Mouse (Mus musculus) layer of hippocampus, postnatal 14 days (tissue): ENCODE measurements at regions not wholly inside any gene's neighbourhood (a gene's known extent, or its start where the extent isn't known, plus 50 kb on each side); places are given as distances from the start of the nearest gene placed in this dataset.

Experiments used
- DNase-seq, 2 experiments: peaks; one replicate each; pipeline ENCODE4 v3.0.0; 2021 to 2022; ENCODE audit warnings: low spot score in 2 of 2, mixed read lengths in 1 of 2
- microRNA-seq, 2 experiments: library from miRNA; unstranded; fragments of <30 nt; microRNA quantifications; one replicate each; pipeline ENCODE4 v1.2.0; 2021

DNA sequence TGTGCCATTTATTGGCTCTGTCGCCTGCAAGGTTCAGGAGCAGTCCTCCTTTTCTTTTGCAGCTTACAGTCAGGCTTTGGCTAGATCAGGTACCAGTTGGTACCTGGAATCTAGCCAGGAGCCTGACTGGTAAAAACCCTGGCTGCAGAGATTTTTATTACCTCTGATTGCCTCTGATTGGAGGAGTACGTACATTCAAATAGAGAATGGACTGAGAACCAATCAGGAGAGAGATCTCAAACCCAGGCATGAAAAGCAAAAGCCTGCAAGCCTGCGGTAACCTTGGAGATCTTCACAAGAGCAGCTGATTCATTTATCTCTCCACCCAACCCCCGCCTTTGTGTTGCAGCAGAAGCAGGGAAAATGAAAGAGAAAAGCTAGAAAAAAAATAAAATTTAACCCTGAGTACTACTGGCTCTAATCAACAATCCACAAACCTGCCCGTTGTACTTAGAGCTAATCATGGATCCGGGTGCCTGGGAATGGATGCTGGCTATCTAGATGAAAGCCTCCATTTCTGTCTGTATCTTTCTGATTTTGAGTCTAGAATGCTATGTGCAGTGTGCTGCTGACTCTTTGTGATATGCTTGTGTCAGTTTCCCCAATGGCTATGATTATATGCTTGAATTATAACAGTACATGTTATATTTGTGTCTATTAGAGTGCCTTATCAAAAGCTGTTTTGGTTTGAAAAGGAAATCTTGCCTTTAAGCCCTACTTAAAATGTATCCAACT, 406.2 kb upstream of the Ndn start:
- peak; percentile 43 to 83 for DNase-seq

DNA sequence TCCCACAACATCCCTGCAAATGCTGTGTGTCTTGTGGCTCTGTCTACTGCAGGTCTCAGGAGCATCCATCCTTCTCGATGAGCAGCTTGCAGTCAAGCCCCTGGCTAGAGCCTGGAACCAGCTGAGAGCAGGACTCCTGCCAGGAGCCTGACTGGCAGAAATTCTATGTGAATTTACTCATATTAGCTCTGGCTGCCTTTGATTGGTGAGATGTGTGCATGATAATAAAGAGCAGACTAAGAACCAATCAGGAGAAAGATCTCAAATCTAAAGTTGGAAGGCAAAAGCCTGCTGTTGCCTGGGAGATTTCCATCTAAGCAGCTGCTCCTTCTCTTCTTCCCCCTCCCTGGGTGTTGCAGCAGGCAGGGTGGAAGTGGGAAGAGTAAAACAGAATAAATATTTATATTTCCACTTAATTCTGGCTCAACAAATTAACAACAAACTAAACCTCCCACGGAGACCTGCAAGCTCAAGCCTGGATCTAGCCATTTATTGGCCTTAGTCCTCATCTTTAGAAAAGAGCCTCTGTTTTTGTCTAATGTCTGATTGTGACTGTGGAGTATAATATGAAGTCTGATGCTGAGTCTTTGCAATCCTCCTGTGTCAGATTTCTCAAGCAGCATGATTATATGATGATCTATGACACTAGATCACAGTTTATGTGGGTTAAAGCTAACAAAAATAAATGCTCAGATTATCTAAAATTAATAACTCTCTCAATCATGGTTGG, 364.0 kb upstream of the Ndn start:
- DNase-seq = peak; percentile 41 to 74

DNA sequence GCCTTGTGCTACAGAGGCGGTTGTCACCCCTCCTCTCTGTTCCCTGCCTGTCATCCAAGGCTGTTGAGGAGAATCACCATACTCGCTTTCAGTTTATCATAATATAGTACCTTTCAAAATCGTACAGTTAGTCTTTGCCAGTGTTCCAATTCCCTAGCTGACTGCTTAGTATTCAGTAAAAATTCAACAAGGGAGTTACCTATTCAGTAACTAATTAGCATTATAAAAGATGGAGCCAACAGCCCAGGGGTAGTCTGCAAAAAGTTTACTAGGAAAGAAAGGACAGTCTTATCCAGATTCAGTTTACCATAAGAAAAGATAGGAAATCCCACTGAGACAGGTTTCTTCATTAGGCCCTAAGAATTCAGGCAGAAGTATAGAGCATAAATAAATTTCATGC, 319.7 kb upstream of the Ndn start:
- no peak for DNase-seq

DNA sequence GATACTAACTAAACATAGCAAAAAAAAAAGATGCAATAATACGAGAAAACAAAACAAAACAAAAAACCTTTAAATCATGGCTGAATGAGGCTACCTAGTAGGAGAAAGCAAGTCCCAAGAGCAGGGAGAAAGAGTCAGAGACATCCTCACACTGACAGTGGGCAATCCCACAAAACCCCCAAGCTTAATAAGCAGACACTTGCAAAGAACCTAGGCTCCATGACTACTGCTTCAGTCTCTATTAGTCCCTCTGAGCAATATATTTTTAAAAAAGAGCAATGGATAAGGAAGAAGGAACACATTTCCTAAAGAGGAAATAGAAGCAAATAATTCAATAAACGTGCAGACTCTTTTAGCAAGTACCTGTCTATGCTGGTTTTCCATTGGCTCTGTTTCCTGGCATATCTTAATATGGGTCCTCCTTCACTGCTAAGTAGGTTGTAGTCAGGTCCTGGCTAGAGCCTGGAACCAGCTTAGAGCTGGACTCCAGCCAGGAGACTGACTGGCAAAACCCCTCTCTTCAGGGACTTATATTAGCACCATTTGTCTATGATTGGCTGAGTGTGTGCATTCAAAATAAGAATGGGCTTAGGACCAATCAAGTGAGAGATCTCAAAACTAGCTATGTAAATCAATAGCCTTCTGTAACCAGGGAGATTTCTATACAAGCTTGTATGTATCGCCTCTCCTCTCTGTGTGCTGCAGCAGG, 300.5 kb upstream of the Ndn start:
- peak; percentile 1 to 39 for DNase-seq

DNA sequence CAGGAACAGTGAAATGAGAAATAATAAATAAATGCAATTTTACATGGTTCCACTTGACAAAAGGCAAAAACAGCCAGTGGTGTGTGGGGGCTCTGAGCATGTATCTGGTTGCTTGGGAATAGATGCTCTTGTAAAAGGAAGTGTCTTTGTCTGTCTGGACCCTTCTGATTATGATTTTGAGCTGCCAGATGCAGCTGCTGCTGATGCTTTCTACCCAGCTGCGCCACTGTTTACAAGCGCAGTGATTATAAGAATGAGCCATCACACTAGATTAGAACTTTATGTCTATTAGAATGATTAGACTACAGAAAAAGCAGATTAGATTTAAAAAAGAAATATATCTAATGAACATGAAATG, 299.9 kb upstream of the Ndn start:
- DNase-seq = peak; percentile 0 to 2

DNA sequence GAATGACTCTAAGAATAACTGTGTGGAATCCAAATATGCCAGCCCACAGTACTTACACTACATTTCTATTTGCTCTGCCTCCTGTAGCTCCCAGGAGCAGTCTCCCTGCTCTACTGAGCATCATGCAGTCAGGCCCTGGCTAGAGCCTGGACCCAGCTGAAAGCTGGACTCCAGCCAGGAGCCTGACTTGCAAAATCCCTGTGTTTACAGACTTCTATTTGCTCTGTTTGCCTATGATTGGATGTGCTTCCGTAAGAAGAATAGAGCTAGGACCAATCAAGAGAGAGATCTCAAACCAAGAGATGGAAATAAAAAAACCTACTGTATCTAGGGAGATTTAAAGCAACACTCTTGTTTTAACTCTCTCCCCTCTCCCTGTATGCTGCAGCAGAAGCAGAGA, 267.8 kb upstream of the Ndn start:
- peak in 1 of 2 experiments; percentile 6 for DNase-seq

DNA sequence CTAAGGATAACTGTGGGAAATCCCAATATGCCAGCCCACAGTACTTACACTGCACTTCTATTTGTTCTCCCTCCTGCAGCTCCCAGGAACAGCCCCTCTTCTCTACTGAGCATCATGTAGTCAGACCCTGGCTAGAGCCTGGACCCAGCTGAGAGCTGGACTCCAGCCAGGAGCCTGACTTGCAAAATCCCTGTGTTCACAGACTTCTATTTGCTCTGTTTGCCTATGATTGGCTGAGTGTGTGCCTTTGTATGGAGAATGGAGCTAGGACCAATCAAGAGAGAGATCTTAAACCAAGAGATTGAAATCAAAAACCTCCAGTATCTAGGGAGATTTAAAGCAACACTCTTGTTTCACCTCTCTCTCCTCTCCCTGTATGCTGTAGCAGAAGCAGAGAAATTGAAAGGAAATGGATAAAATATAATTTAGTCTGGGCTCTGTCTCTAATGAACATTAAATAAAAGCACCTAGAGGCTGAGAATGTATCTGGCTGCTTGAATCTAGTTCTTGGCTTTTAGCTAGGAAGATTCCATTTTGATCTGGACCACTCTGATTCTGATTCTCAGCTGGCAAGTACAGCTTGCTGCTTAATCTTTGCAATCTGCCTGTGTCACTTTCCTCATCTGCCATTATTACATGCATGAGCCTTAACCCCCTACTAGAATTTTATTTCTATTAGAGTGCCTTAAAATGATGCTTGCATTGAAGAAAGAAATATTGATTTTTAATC, 261.1 kb upstream of the Ndn start:
- peak; percentile 4 to 17 for DNase-seq

Small RNA genes in the stretch of these regions (microRNA-seq; reads per million reads assigned to microRNA genes)
- gene Gm24923 (0.23 to 1.4 reads per million in 2 experiments), gene Mir344-2 (0 reads per million in 2 experiments), gene Mir344f (6.1 to 6.2 reads per million in 2 experiments), gene Mir344g (10.6 to 23.8 reads per million in 2 experiments), gene Mir344i (0 reads per million in 2 experiments)
